Mouse (Mus musculus): ENCODE results near the gene Smim26. TPM values are rescaled to one million over a fixed set of nuclear protein-coding genes. Genes with fewer than 3 reads are reported as not detected.

Smim26 gene
- polyA plus RNA-seq, 1 experiment from 2014 or later = 33.3 TPM

DNA sequence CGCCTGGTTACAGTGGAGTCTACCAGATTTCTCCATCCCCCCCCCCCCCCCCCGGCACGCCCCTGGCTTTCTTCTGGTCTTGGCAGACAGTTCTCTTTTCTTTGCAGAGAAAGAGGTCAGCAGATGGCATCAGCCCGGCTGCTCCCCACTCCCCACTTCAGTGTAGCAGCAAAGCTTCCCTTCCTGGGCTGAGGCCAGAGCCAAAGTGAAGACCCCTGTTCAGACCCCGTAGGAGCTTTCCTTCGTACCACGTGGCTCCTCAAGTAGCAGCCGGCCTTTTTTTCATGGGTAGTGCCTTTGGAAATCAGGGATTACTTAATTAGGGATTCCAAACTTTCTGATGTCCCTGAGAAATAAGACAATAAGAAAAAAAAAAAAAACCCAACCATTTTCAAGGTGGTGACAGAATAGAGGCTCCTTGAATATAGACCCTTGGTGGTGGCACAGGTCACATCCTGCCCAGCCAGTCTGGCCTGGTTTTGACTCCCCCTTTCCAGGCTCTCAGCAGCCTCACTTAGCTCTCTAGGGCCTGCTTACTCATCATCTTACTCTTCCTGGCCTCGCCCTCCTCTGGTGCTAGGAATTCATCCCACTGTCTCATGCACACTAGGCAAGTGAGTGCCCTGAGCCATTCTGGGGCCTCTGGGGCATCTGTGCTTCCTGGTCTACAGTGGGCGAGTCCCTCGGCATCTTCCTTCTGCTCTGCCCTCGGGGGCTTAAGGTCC, 44.0 kb downstream of the Smim26 start:
- H3K36me3 ChIP-seq = no peaks in the 10 kb centered on the region
- no peak overlapping the region for H3K4me2 ChIP-seq
- no peak for ATAC-seq (ENCODE audit: borderline replicate concordance, extremely low read depth, low FRiP score, low TSS enrichment)
- no peaks in the 10 kb centered on the region for H3K27me3 ChIP-seq
- no peaks in the 10 kb centered on the region for H3K9me3 ChIP-seq
- WGBS = 75% methylated on average over 12 of the region's 12 CpGs
- no peak overlapping the region for H3K4me3 ChIP-seq
- H3K4me1 ChIP-seq = no peaks in the 10 kb centered on the region
- H3K9ac ChIP-seq = no peak overlapping the region
- no peak overlapping the region for H3K27ac ChIP-seq

- Histone ChIP-seq H3K4me2 (no peak overlapping the region), H3K27ac (no peak overlapping the region), H3K9ac (no peak overlapping the region), H3K4me3 (no peak overlapping the region), H3K27me3 (no peaks in the 10 kb centered on the region), H3K4me1 (no peaks in the 10 kb centered on the region), H3K36me3 (no peaks in the 10 kb centered on the region), H3K9me3 (no peaks in the 10 kb centered on the region)
- WGBS = 59% methylated on average over 4 of the region's 4 CpGs
- no peak for ATAC-seq (ENCODE audit: borderline replicate concordance, extremely low read depth, low FRiP score, low TSS enrichment)
Observed at GRCm38 (mm10) chr2:144638719-144639118, 44.9 kb downstream of the Smim26 start.

DNA sequence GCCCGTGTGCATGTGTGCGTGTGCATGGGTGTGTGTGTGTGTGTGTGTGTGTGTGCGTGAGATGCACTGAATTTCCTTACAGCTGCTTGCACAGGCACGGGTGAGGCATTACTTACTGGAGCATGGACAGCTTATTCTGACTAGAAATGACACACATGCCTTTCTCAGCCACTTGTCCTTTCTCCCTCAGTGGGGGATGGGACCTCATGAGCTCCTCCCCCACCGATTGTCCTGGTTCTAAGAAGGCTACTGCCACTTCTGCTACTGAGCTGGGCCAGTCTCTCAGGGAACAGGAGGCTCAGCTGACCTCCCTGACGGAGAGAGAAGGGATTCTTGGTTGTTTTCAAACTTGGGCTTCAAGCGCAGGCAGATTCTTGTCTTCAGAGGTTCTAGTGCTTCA, 46.2 kb downstream of the Smim26 start:
- H3K9ac ChIP-seq = no peak overlapping the region
- no peaks in the 10 kb centered on the region for H3K36me3 ChIP-seq
- 68% methylated on average over 7 of the region's 7 CpGs for WGBS
- H3K4me2 ChIP-seq = no peak overlapping the region
- H3K9me3 ChIP-seq = no peaks in the 10 kb centered on the region
- H3K4me3 ChIP-seq = no peak overlapping the region
- ATAC-seq (ENCODE audit: borderline replicate concordance, extremely low read depth, low FRiP score, low TSS enrichment) = no peak
- no peak overlapping the region for H3K27ac ChIP-seq
- no peaks in the 10 kb centered on the region for H3K4me1 ChIP-seq
- H3K27me3 ChIP-seq = no peaks in the 10 kb centered on the region

DNA sequence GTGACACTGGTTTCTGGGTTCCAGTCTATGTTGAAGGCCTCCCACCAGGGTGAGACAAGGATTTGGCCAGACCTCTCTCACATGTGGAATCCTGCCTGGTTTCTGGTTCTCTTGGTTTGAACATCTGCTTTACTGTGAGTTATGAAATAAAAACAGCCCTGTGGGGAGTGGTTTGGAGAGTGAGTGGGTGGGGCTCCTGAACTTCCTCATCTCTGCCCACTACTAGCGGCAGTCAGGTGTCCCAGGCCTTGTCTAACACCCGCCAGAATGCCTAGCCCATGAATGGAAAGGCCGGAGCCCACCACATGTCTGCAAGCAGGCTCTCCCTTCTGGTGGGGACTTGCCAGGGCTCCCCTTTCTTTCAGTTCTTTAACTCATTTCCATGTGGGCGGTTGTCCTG, 48.1 kb downstream of the Smim26 start:
- Histone ChIP-seq H3K4me1 (no peaks in the 10 kb centered on the region), H3K4me3 (no peak overlapping the region), H3K27me3 (no peaks in the 10 kb centered on the region), H3K27ac (no peak overlapping the region), H3K36me3 (no peaks in the 10 kb centered on the region), H3K9me3 (no peaks in the 10 kb centered on the region), H3K4me2 (no peak overlapping the region), H3K9ac (no peak overlapping the region)
- no peak for ATAC-seq (ENCODE audit: borderline replicate concordance, extremely low read depth, low FRiP score, low TSS enrichment)
- WGBS = 81% methylated on average over 4 of the region's 4 CpGs

Small RNAs within 50 kb of the gene (microRNA-seq; reads per million reads assigned to microRNA genes)
- not detected for gene Gm24823

Other genes starting within 250 kb of the Smim26 start
- 38.9 and 43.4 TPM in 2 replicates for gene Kat14, start 225.1 kb upstream of the Smim26 start, polyA plus RNA-seq (2015; fragmentation: Nextera tagmentation; extraction: Ambion mirVana)
- 3.3 TPM in 1 of 2 replicates, not detected in the other for gene Pet117, start 225.1 kb upstream of the Smim26 start, polyA plus RNA-seq (2015; fragmentation: Nextera tagmentation; extraction: Ambion mirVana)
- gene Dzank1, start 66.6 kb upstream of the Smim26 start, polyA plus RNA-seq (2015; fragmentation: Nextera tagmentation; extraction: Ambion mirVana) = 0.82 and 1.4 TPM in 2 replicates
- gene Polr3f, start 66.3 kb upstream of the Smim26 start, polyA plus RNA-seq (2015; fragmentation: Nextera tagmentation; extraction: Ambion mirVana) = 24.6 and 26.3 TPM in 2 replicates
- 59.9 and 63.8 TPM in 2 replicates for gene Rbbp9, start 43.2 kb upstream of the Smim26 start, polyA plus RNA-seq (2015; fragmentation: Nextera tagmentation; extraction: Ambion mirVana)
- gene Sec23b, start 37.8 kb upstream of the Smim26 start, polyA plus RNA-seq (2015; fragmentation: Nextera tagmentation; extraction: Ambion mirVana) = 88.8 and 91.3 TPM in 2 replicates
- 38.0 and 39.4 TPM in 2 replicates for gene Dtd1, start 5.8 kb downstream of the Smim26 start, polyA plus RNA-seq (2015; fragmentation: Nextera tagmentation; extraction: Ambion mirVana)
- not detected in 2 replicates for gene Scp2d1, start 229.6 kb downstream of the Smim26 start, polyA plus RNA-seq (2015; fragmentation: Nextera tagmentation; extraction: Ambion mirVana)

Data from lung, embryonic 15.5 days (tissue).